Mouse (Mus musculus) c-Kit-positive CD71-positive TER-119-positive erythroid progenitor cells, embryonic 14.5 days (primary cell): ENCODE results near the gene Ubtf.

ENCODE experiments used
- DNase-seq: peaks from one replicate; pipeline ENCODE4 v3.0.0-alpha.2; 2013; ENCODE audit warnings: low spot score

Gene Ubtf

GRCm38 (mm10) chr11:102263211-102263610 lies 56.3 kb downstream of the Ubtf start:
- no peak for DNase-seq

GRCm38 (mm10) chr11:102258521-102258920 lies 61.0 kb downstream of the Ubtf start:
- DNase-seq = no peak

- DNase-seq = no peak
These were observed 61.4 kb downstream of the Ubtf start for GRCm38 (mm10) chr11:102258095-102258494.

DNA sequence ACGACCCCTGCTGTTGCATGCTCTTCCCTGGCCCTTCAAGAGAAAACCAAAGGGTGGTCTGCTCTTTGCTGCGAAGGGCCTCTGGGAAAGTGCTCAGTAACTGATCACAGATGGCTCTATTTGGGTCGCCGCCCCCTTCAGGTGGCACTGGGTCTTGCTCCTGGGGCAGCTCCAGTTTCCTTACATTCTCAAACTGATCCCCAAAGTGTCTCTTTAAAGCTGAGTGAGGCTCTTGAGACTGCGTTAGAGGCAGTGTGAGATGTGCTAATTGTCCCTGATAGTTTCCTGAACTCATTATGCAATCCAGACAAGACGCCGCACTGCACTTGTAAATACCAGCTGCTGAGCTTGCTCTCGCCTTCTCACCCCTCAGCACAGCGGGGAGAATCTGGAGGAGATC lies 62.0 kb downstream of the Ubtf start:
- DNase-seq = no peak
